Mouse (Mus musculus) fat pad, adult 2 months (tissue): ENCODE measurements around the gene Slc22a15.

Experiments
- DNase-seq: peaks from one replicate; pipeline ENCODE4 v3.0.0-alpha.2; 2011; ENCODE audit warnings: low read depth, low spot score; ENCODE audit errors: extremely low read depth

Gene Slc22a15

GRCm38 (mm10) chr3:101814790-101815189, 109.5 kb downstream of the Slc22a15 start:
- no peak for DNase-seq

GRCm38 (mm10) chr3:101812341-101812962, 111.8 kb downstream of the Slc22a15 start:
- DNase-seq = no peak

GRCm38 (mm10) chr3:101811931-101812330, 112.3 kb downstream of the Slc22a15 start:
- DNase-seq = no peak

- DNase-seq = no peak
Measured at GRCm38 (mm10) chr3:101807646-101808045, 116.6 kb downstream of the Slc22a15 start.

GRCm38 (mm10) chr3:101806941-101807340, 117.3 kb downstream of the Slc22a15 start:
- DNase-seq = no peak

GRCm38 (mm10) chr3:101806149-101806548, 118.1 kb downstream of the Slc22a15 start:
- no peak for DNase-seq
